In genomic region chr10:44625521-44625920, GRCm38 (mm10) we compare ENCODE assay signal across 26 mouse cellular contexts.
DNase-seq lines count a peak whose midpoint lies in the region; ATAC-seq and TF ChIP-seq lines count a peak whose summit lies in the region.
"Had no signal": no experiment of that assay in that cellular context is flagged by ENCODE, and none has a peak within 500 bp of the region (broad histone marks: within the 10 kb centered on the region; RNA-seq: fewer than 3 reads in every experiment).

No protein-coding gene starts in this region.

- no peak for TF ChIP-seq POLR2A in kidney, adult 2 months (IDR thresholded peaks at IDR 0.05; ENCODE audit: low read depth, low read length)

- no peaks in the 10 kb centered on the region for H3K36me3 ChIP-seq in midbrain, embryonic 16.5 days (ENCODE audit: control insufficient read depth, insufficient read depth, low read length)
- no peaks in the 10 kb centered on the region for H3K36me3 ChIP-seq in midbrain, postnatal 0 days (ENCODE audit: insufficient read depth, low read length)
- H3K36me3 ChIP-seq in kidney, adult 2 months (ENCODE audit: control insufficient read depth, insufficient read depth, low read length) = no peaks in the 10 kb centered on the region
- H3K36me3 ChIP-seq: embryonic facial prominence, embryonic 12.5 days; heart, embryonic 10.5 days; limb, embryonic 12.5 days had no signal

- no peak overlapping the region for H3K9ac ChIP-seq in midbrain, embryonic 16.5 days (ENCODE audit: low read depth, low read length)
- no peak overlapping the region for H3K9ac ChIP-seq in midbrain, postnatal 0 days (replicated peaks; ENCODE audit: low read length, poor library complexity, severe bottlenecking)
- H3K9ac ChIP-seq: embryonic facial prominence, embryonic 12.5 days; limb, embryonic 12.5 days; liver, postnatal 0 days had no signal

- 34% methylated on average over 4 of the region's 4 CpGs for WGBS in midbrain, embryonic 16.5 days
- 34% methylated on average over 4 of the region's 4 CpGs for WGBS in midbrain, postnatal 0 days
- WGBS in kidney, adult 2 months = 83% methylated on average over 4 of the region's 4 CpGs

- H3K9me3 ChIP-seq in midbrain, embryonic 16.5 days (replicated peaks; ENCODE audit: control insufficient read depth, low read length, poor library complexity, severe bottlenecking) = no peaks in the 10 kb centered on the region
- no peaks in the 10 kb centered on the region for H3K9me3 ChIP-seq in midbrain, postnatal 0 days (ENCODE audit: low read length)
- H3K9me3 ChIP-seq: embryonic facial prominence, embryonic 12.5 days; heart, embryonic 10.5 days; limb, embryonic 12.5 days had no signal

- peak; percentile 60; the same call in 1 of the 2 replicates for ATAC-seq in midbrain, embryonic 16.5 days
- no peak for ATAC-seq in midbrain, postnatal 0 days (ENCODE audit: low FRiP score)
- peak; percentile 56 to 67; a peak in 3 of 4 replicates for ATAC-seq in hematopoietic stem cell, adult 5-6 weeks (replicated peaks in 1 of 2; ENCODE audit: insufficient read depth in 1 of 2, low FRiP score in 2 of 2, low TSS enrichment in 1 of 2, low read depth in 1 of 2, poor library complexity in 2 of 2, severe bottlenecking in 2 of 2)
- ATAC-seq: hindbrain, postnatal 0 days; intestine, embryonic 16.5 days; liver, postnatal 0 days had no signal

- H3K27me3 ChIP-seq in midbrain, embryonic 16.5 days (ENCODE audit: control insufficient read depth, insufficient read depth, low read depth, low read length) = no peaks in the 10 kb centered on the region
- H3K27me3 ChIP-seq in midbrain, postnatal 0 days (ENCODE audit: insufficient read depth, low read length) = no peaks in the 10 kb centered on the region
- H3K27me3 ChIP-seq in kidney, adult 2 months (replicated peaks; ENCODE audit: control insufficient read depth, insufficient read depth, low read length) = no peaks in the 10 kb centered on the region
- H3K27me3 ChIP-seq: embryonic facial prominence, embryonic 12.5 days; limb, embryonic 12.5 days had no signal

- no peak for TF ChIP-seq CTCF in midbrain, postnatal 0 days (IDR thresholded peaks at IDR 0.05)
- no peak for TF ChIP-seq CTCF in kidney, adult 2 months (conservative IDR thresholded peaks at IDR 0.05; ENCODE audit: insufficient read depth, insufficient read length, low read depth, low read length)

- H3K4me2 ChIP-seq in midbrain, embryonic 16.5 days (ENCODE audit: low read length) = no peak overlapping the region
- no peak overlapping the region for H3K4me2 ChIP-seq in midbrain, postnatal 0 days (ENCODE audit: low read depth, low read length, poor library complexity, severe bottlenecking)
- H3K4me2 ChIP-seq: embryonic facial prominence, embryonic 12.5 days; limb, embryonic 12.5 days; liver, embryonic 11.5 days had no signal

- DNase-seq in midbrain, postnatal 0 days (ENCODE audit: low spot score) = no peak
- peak; percentile 16 for DNase-seq in brain, adult 2 months (ENCODE audit: low read depth, low spot score)
- DNase-seq in embryo, embryonic 11 days = no peak
- no peak for DNase-seq in kidney, adult 2 months
- DNase-seq in spleen, postnatal 10 days (ENCODE audit: low spot score in 2 of 2) = no peak
- DNase-seq: adrenal gland, postnatal 14 days; cerebellum, adult 11 months; cerebellum, postnatal 10 days; gastrocnemius, adult 2 months; kidney, postnatal 25 days; layer of hippocampus, postnatal 36 days; liver, postnatal 0 days; lung, postnatal 14 days; retina, postnatal 1 day; right cerebral cortex, postnatal 25 days; spleen, adult 18-20 months; thymus, postnatal 25 days had no signal

- H3K4me3 ChIP-seq in midbrain, embryonic 16.5 days (ENCODE audit: low read depth, low read length) = no peak overlapping the region
- no peak overlapping the region for H3K4me3 ChIP-seq in midbrain, postnatal 0 days (ENCODE audit: low read depth, low read length)
- no peak overlapping the region for H3K4me3 ChIP-seq in kidney, adult 2 months (ENCODE audit: insufficient read depth, low read depth, low read length)
- H3K4me3 ChIP-seq: embryonic facial prominence, embryonic 12.5 days; gastrocnemius, adult 2 months; heart, embryonic 10.5 days; layer of hippocampus, adult 2 months; limb, embryonic 12.5 days had no signal

- peaks cover under 1% of the 10 kb centered on the region; the same call in 1 of the 2 replicates for H3K4me1 ChIP-seq in midbrain, embryonic 16.5 days (ENCODE audit: control insufficient read depth, insufficient read depth, low read length)
- H3K4me1 ChIP-seq in midbrain, postnatal 0 days (ENCODE audit: insufficient read depth, low read length) = no peaks in the 10 kb centered on the region
- H3K4me1 ChIP-seq in kidney, adult 2 months (ENCODE audit: control insufficient read depth, insufficient read depth, low read length) = no peaks in the 10 kb centered on the region
- H3K4me1 ChIP-seq: embryonic facial prominence, embryonic 12.5 days; heart, embryonic 10.5 days had no signal

- no peak overlapping the region for H3K27ac ChIP-seq in midbrain, embryonic 16.5 days (ENCODE audit: low read length)
- H3K27ac ChIP-seq in midbrain, postnatal 0 days (ENCODE audit: low read depth, low read length) = no peak overlapping the region; the same call in 1 of the 2 replicates
- H3K27ac ChIP-seq in kidney, adult 2 months (ENCODE audit: insufficient read depth, low read depth, low read length) = no peak overlapping the region
- H3K27ac ChIP-seq: embryonic facial prominence, embryonic 12.5 days; gastrocnemius, adult 2 months; heart, embryonic 10.5 days; hindbrain, postnatal 0 days; layer of hippocampus, adult 2 months; limb, embryonic 12.5 days had no signal
